Comparison of ENCODE assay signal across 8 mouse cellular contexts in genomic region chr19:44265911-44266337, GRCm38 (mm10). TPM values are rescaled to one million over a fixed set of nuclear protein-coding genes. Genes with fewer than 3 reads are reported as not detected.
DNase-seq lines count a peak whose midpoint lies in the region; ATAC-seq and TF ChIP-seq lines count a peak whose summit lies in the region.

No protein-coding gene starts in this region.

- TF ChIP-seq POLR2A in limb, embryonic 14.5 days (IDR thresholded peaks at IDR 0.05; ENCODE audit: borderline replicate concordance, extremely low read depth, insufficient read depth, insufficient read length) = no peak

- no peak overlapping the region for H3K4me3 ChIP-seq in left cerebral cortex, adult 2 months
- H3K4me3 ChIP-seq in limb, embryonic 14.5 days (replicated peaks; ENCODE audit: low read length) = no peak overlapping the region
- H3K4me3 ChIP-seq in neural tube, embryonic 12.5 days = no peak overlapping the region

- no peaks in the 10 kb centered on the region for H3K9me3 ChIP-seq in limb, embryonic 14.5 days (ENCODE audit: control insufficient read depth, low read length)
- H3K9me3 ChIP-seq in neural tube, embryonic 12.5 days = no peaks in the 10 kb centered on the region

- no peak overlapping the region for H3K9ac ChIP-seq in limb, embryonic 14.5 days (ENCODE audit: low read depth, low read length, severe bottlenecking)
- no peak overlapping the region for H3K9ac ChIP-seq in neural tube, embryonic 12.5 days

- no peak for TF ChIP-seq CTCF in left cerebral cortex, adult 2 months (IDR thresholded peaks at IDR 0.05)

- H3K36me3 ChIP-seq in limb, embryonic 14.5 days (ENCODE audit: control insufficient read depth, insufficient read depth, low read length) = no peaks in the 10 kb centered on the region
- H3K36me3 ChIP-seq in neural tube, embryonic 12.5 days = no peaks in the 10 kb centered on the region

- no peak overlapping the region for H3K4me2 ChIP-seq in limb, embryonic 14.5 days (replicated peaks; ENCODE audit: low read depth, low read length, severe bottlenecking)
- H3K4me2 ChIP-seq in neural tube, embryonic 12.5 days (replicated peaks) = peak overlapping the region; percentile 82

- ATAC-seq in limb, embryonic 14.5 days (ENCODE audit: low FRiP score, low read depth) = no peak
- ATAC-seq in neural tube, embryonic 12.5 days (ENCODE audit: low FRiP score, low read depth) = peak; percentile 48; the same call in 1 of the 2 replicates

- 44% methylated on average over 5 of the region's 5 CpGs for WGBS in limb, embryonic 14.5 days
- WGBS in neural tube, embryonic 12.5 days = 12% methylated on average over 5 of the region's 5 CpGs

- no peaks in the 10 kb centered on the region for H3K27me3 ChIP-seq in limb, embryonic 14.5 days (ENCODE audit: control insufficient read depth, insufficient read depth, low read length)
- H3K27me3 ChIP-seq in neural tube, embryonic 12.5 days (replicated peaks) = no peaks in the 10 kb centered on the region

- intact Hi-C loops in left cerebral cortex, adult 2 months (cut with DNase I) = loop anchor here (2.0 kb wide), 1 partner anchor 17 kb away; no protein-coding TSS in a partner anchor
- intact Hi-C loops in left cerebral cortex, postnatal 10 days (cut with DNase I) = loop anchor here (2.0 kb wide), 1 partner anchor 29 kb away; no protein-coding TSS in a partner anchor

- peak overlapping the region; percentile 97; the same call in 1 of the 2 replicates for H3K27ac ChIP-seq in left cerebral cortex, adult 2 months
- 0 out of 2 replicates have a peak overlapping the region, but pooled peaks have one; percentile 92 for H3K27ac ChIP-seq in limb, embryonic 14.5 days (replicated peaks; ENCODE audit: low read depth, low read length)
- no peak overlapping the region for H3K27ac ChIP-seq in neural tube, embryonic 12.5 days

- peaks cover 8% of the 10 kb centered on the region; the same call in 1 of the 2 replicates for H3K4me1 ChIP-seq in limb, embryonic 14.5 days (ENCODE audit: control insufficient read depth, insufficient read depth, low read length)
- peaks cover 24% of the 10 kb centered on the region for H3K4me1 ChIP-seq in neural tube, embryonic 12.5 days

- no peak for DNase-seq in left cerebral cortex, adult 2 months (ENCODE audit: extremely low spot score in 1 of 2, low spot score in 2 of 2)
- DNase-seq in left cerebral cortex, postnatal 10 days (ENCODE audit: extremely low spot score in 1 of 2, low spot score in 2 of 2) = no peak
- peak; percentile 56 for DNase-seq in embryo, embryonic 9.5 days (ENCODE audit: extremely low spot score)
- DNase-seq in limb, embryonic 14.5 days (ENCODE audit: low spot score) = no peak
- no peak for DNase-seq in thymus, postnatal 36 days
- DNase-seq in gastrocnemius, postnatal 10 days = no peak
- DNase-seq in layer of hippocampus, adult 18-20 months (ENCODE audit: low spot score in 2 of 2) = no peak

RNA-seq across cellular contexts. Expression of gene Scd2, which starts 27.6 kb away (rescaled TPM):
- 100 to 1,000 TPM; 580 to 609 TPM for total RNA-seq in left cerebral cortex, adult 2 months (2021)
- 100 to 1,000 TPM; 603 to 619 TPM for total RNA-seq in left cerebral cortex, postnatal 10 days (2021)
- polyA plus RNA-seq in limb, embryonic 14.5 days (2012; rRNA removed) = 274 and 383 TPM in 2 replicates
- 216 and 218 TPM in 2 replicates for polyA plus RNA-seq in limb, embryonic 14.5 days (2014; fragmentation: Nextera tagmentation; extraction: Ambion mirVana)
- 353 and 371 TPM in 2 replicates for polyA plus RNA-seq in neural tube, embryonic 12.5 days (2016; fragmentation: Nextera tagmentation; extraction: Ambion mirVana)
- 10 to 100 TPM; 55.2 to 56.7 TPM for total RNA-seq in gastrocnemius, postnatal 10 days (2021)
- 100 to 1,000 TPM; 656 to 658 TPM for total RNA-seq in layer of hippocampus, adult 18-20 months (2021)

Comparison
In these comparisons a context has a peak if more than half of its experiments do, and no peak if none do; other contexts are left out.
1. RNA of gene Scd2, which starts 27.6 kb away (total RNA-seq): 656 to 658 TPM in layer of hippocampus, adult 18-20 months, 603 to 619 TPM in left cerebral cortex, postnatal 10 days and 580 to 609 TPM in left cerebral cortex, adult 2 months; 55.2 to 56.7 TPM in gastrocnemius, postnatal 10 days; every median in the first group is over 10 times any median in the second.